Mouse (Mus musculus): Measurements from ENCODE around the gene Stk36. TPM values are rescaled to one million over a fixed set of nuclear protein-coding genes. Genes with fewer than 3 reads are reported as not detected.

Gene Stk36
- 21.0 and 25.1 TPM in 2 replicates for polyA plus RNA-seq (2015; fragmentation: Nextera tagmentation; extraction: Ambion mirVana)

GRCm38 (mm10) chr1:74601267-74601962, at the start of gene Stk36, which contains the start of gene Rnf25:
Gene Stk36, plus strand, starts transcription at chr1:74601445.
Gene Rnf25, minus strand, starts transcription at chr1:74601397.
- Histone ChIP-seq H3K4me3 (peak within 1 kb of the TSS; percentile 85), H3K27me3 (replicated peaks) (no peaks in the 10 kb centered on the region), H3K27ac (peak within 1 kb of the TSS; percentile 70), H3K4me2 (peak within 1 kb of the TSS; percentile 92), H3K9me3 (no peaks in the 10 kb centered on the region), H3K4me1 (peaks cover 20% of the 10 kb centered on the region), H3K36me3 (replicated peaks) (peaks cover 30% of the 10 kb centered on the region), H3K9ac (peak within 1 kb of the TSS; percentile 80)
- peak; percentile 89 for ATAC-seq (replicated peaks)
- 8% methylated on average over 25 of the region's 25 CpGs for WGBS

DNA sequence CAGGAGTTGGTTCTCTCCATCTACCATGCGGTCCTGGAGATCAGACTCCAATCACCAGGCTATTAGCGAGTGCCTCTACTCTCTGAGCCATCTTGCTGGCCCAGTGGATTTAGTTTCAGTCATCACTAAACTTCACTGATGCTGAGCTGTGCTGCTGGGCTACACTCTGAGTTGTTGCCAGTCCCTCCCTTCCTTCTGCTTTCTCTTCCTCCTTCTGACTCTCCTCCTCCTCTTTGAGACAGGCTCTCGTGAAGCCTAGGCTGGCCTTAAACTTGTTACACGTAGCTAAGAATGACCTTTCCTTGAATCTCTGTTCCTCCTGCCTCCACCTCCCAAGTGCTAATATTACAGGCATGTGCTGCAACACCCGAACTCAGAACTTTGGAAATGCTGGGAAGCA, 42.2 kb upstream of the Stk36 start:
- Histone ChIP-seq H3K27ac (no peak overlapping the region), H3K27me3 (replicated peaks) (no peaks in the 10 kb centered on the region), H3K9me3 (no peaks in the 10 kb centered on the region), H3K4me1 (no peaks in the 10 kb centered on the region), H3K4me2 (no peak overlapping the region), H3K4me3 (no peak overlapping the region), H3K36me3 (replicated peaks) (no peaks in the 10 kb centered on the region), H3K9ac (no peak overlapping the region)
- ATAC-seq (replicated peaks), result no peak
- WGBS, result 89% methylated on average over 5 of the region's 5 CpGs

DNA sequence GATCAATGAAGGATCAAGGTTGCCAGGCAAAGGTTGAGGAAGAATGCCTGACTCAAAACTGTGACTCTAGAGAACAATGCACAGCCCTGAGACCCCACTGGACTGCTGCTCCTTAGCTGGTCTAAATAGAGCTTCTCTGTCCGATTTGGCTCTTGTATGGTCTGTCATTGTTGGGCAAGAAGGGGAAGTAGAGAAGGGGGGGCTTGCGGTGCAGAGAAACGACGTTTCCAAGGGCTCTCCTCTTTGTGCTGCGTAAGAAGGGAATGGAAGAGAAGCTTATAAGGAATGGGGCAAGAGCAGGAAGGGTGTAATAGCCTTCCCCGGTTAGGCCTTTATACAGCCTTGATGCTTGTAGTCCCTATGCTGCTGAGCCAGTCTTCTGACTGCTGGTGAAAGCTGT, 35.4 kb upstream of the Stk36 start:
- H3K36me3 ChIP-seq (replicated peaks), result peaks cover 46% of the 10 kb centered on the region
- no peaks in the 10 kb centered on the region for H3K27me3 ChIP-seq (replicated peaks)
- whole genome bisulfite sequencing, result 57% methylated on average over 6 of the region's 6 CpGs
- no peak overlapping the region for H3K9ac ChIP-seq
- no peak for ATAC-seq (replicated peaks)
- H3K27ac ChIP-seq, result no peak overlapping the region
- H3K9me3 ChIP-seq, result no peaks in the 10 kb centered on the region
- no peak overlapping the region for H3K4me3 ChIP-seq
- no peaks in the 10 kb centered on the region for H3K4me1 ChIP-seq
- no peak overlapping the region for H3K4me2 ChIP-seq

DNA sequence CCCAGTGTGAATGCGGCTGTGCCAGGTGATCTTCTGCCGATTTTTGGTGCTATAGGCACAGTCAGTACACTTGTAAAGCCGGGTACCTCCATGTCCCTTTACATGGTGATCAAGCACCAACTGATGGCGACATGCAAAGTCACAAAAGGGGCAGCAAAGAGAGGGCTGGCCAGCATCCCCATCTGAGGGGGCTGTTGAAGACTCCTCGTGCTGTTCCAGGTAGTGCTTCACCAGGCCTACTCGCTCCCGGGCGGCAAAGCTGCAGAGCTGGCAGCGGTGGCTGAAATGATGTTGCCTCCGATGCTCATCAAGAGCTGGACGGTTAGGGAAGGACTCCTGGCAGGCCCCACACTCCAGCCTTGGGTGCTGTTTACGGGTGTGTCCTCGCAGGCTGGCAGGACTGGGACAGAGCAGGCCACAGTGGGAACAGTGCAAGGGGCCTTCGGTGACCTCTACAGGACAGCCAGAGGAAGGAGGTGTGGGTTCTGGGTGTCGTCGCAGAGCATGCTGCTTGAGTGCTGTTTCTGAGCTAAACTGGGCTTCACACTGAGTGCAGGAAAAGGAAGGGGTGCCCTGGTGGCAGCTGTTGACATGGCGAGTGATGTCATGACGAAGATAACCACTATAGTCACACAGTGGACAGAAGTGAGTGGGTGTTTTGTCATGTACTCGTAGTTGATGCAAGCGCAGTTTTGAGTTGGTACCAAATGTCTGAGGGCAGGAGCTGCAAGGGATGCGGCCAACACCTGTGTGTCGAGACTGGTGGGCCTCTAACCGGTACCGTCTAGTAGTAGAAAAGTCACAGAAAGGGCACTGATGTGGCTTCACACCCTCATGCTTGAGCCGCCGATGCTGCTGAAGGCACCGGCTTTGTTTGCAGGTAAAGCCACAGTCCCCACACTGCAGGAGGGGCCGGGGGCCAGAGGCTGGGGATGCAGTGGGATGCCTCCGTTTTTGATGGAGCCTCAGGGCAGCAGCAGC, 31.2 kb upstream of the Stk36 start:
- no peak overlapping the region for H3K4me3 ChIP-seq
- no peak overlapping the region for H3K9ac ChIP-seq
- H3K4me1 ChIP-seq, result no peaks in the 10 kb centered on the region
- no peaks in the 10 kb centered on the region for H3K9me3 ChIP-seq
- H3K27me3 ChIP-seq (replicated peaks), result no peaks in the 10 kb centered on the region
- H3K27ac ChIP-seq, result no peak overlapping the region
- WGBS, result 93% methylated on average over 29 of the region's 29 CpGs
- H3K4me2 ChIP-seq, result no peak overlapping the region
- ATAC-seq (replicated peaks), result no peak
- peaks cover 76% of the 10 kb centered on the region for H3K36me3 ChIP-seq (replicated peaks)

DNA sequence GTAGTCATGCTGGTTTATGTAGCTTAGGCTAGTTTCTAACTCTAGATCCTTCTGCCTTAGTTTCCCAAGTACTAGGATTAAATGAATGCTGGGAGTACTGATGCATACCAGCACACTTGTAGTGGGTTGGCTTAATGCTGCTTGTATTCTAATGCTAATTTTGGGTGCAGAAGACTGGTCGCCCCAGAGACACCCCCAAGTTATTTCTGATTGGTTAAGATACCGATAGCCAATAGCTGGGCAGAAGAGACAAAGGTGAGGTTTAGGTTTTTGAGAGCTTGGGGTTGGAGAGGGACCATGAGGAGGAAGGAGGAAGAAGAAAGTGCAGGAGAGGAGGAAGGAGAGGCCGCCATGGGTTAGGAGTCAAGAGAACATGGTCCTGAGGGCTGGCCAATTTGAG, 18.6 kb upstream of the Stk36 start:
- peaks cover 18% of the 10 kb centered on the region for H3K4me1 ChIP-seq
- ATAC-seq (replicated peaks), result no peak
- peaks cover 25% of the 10 kb centered on the region for H3K36me3 ChIP-seq (replicated peaks)
- WGBS, result 75% methylated on average over 3 of the region's 3 CpGs
- H3K9me3 ChIP-seq, result no peaks in the 10 kb centered on the region
- H3K27me3 ChIP-seq (replicated peaks), result no peaks in the 10 kb centered on the region
- no peak overlapping the region for H3K9ac ChIP-seq
- no peak overlapping the region for H3K4me2 ChIP-seq
- no peak overlapping the region for H3K27ac ChIP-seq
- no peak overlapping the region for H3K4me3 ChIP-seq

GRCm38 (mm10) chr1:74584616-74585398, 16.4 kb upstream of the Stk36 start:
- ATAC-seq (replicated peaks), result no peak

GRCm38 (mm10) chr1:74587233-74587772, 13.9 kb upstream of the Stk36 start:
- Histone ChIP-seq H3K9ac (peak overlapping the region; percentile 70), H3K9me3 (no peaks in the 10 kb centered on the region), H3K27me3 (replicated peaks) (no peaks in the 10 kb centered on the region), H3K27ac (peak overlapping the region; percentile 85), H3K4me3 (peak overlapping the region; percentile 81), H3K36me3 (replicated peaks) (peaks cover 14% of the 10 kb centered on the region; the same call in 1 of the 2 replicates), H3K4me1 (peaks cover 30% of the 10 kb centered on the region), H3K4me2 (peak overlapping the region; percentile 83)
- no peak for ATAC-seq (replicated peaks)
- WGBS, result under 1% methylated on average over 24 of the region's 24 CpGs

More at GRCm38 (mm10) chr1:74584616-74585398, 16.4 kb upstream of the Stk36 start:
- no peak overlapping the region for H3K9ac ChIP-seq
- peaks cover 6% of the 10 kb centered on the region; the same call in 1 of the 2 replicates for H3K36me3 ChIP-seq (replicated peaks)
- peaks cover 30% of the 10 kb centered on the region for H3K4me1 ChIP-seq
- no peaks in the 10 kb centered on the region for H3K27me3 ChIP-seq (replicated peaks)
- H3K9me3 ChIP-seq, result no peaks in the 10 kb centered on the region
- no peak overlapping the region for H3K4me3 ChIP-seq
- no peak overlapping the region for H3K4me2 ChIP-seq
- H3K27ac ChIP-seq, result no peak overlapping the region
- WGBS, result 96% methylated on average over 3 of the region's 3 CpGs

DNA sequence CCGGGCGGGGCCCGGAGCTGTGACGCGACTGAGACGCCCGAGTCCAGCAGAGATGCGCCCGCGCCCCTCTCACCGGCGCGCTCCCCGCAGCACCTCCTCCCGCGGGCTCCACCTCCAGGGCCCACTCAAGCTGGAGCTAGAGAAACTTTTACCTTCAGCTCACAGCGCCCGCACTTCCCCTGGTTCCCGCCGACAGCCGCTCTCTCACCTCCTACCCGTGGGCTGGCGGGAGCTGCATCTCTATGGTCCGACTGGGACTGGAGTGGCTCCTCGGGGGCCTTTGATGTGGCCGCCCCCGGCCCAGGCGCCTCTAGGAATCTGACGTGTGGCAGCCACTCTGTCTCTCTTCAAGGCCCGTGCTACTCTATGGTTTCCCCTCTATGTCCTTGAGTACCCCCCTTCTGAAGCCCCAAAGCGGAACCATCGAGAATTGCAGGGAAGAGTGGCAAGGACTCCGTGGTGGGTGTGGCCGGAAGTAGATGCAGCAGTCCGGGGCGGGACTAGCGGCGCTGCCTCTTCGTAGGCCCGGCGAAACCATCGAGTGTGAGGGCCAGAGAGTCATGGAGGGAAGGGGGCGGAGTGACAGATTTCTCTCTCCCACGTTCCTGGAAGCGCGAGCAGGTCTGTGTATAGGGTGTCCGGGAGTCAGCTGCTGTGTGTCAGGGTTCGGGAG, 13.3 kb upstream of the Stk36 start, which contains the start of the genes Zfp142 and Bcs1l:
Gene Zfp142, minus strand, starts transcription at position 474 of the 673 bp plus-strand sequence.
Gene Bcs1l, plus strand, starts transcription at position 517 of the 673 bp plus-strand sequence.
- WGBS, result under 1% methylated on average over 48 of the region's 48 CpGs
- ATAC-seq (replicated peaks), result peak; percentile 99
- Histone ChIP-seq H3K27me3 (replicated peaks) (no peaks in the 10 kb centered on the region), H3K27ac (peak within 1 kb of the TSS; percentile 85), H3K9ac (peak within 1 kb of the TSS; percentile 83), H3K4me2 (peak within 1 kb of the TSS; percentile 83), H3K4me3 (peak within 1 kb of the TSS; percentile 81), H3K9me3 (no peaks in the 10 kb centered on the region), H3K36me3 (replicated peaks) (0 out of 2 replicates have a peak, but pooled peaks cover 16% of the 10 kb centered on the region), H3K4me1 (peaks cover 30% of the 10 kb centered on the region)

DNA sequence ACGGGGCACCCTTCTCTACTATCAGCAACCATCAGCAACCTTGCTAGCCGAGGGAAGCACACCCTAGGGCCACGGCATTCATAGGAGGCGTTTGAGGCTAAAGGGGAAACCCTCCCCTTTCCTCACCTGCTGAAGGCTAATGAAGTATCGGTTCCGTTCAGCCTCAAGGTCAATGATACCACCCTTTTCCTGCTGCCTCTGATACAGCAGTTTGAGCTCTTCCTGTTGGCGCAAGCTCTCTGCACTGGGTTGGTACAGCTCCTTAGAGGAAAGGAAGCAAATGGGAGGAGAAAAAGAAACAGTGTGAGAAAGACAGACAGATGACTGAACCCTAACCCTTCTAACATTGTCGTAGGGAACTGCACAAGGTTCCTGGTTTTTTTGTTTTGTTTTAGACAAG, 6.8 kb upstream of the Stk36 start:
- Histone ChIP-seq H3K9ac (no peak overlapping the region), H3K27me3 (replicated peaks) (no peaks in the 10 kb centered on the region), H3K27ac (no peak overlapping the region), H3K36me3 (replicated peaks) (peaks cover 62% of the 10 kb centered on the region), H3K4me1 (peaks cover 3% of the 10 kb centered on the region), H3K4me2 (no peak overlapping the region), H3K9me3 (no peaks in the 10 kb centered on the region), H3K4me3 (no peak overlapping the region)
- ATAC-seq (replicated peaks), result no peak
- WGBS, result 90% methylated on average over 8 of the region's 8 CpGs

DNA sequence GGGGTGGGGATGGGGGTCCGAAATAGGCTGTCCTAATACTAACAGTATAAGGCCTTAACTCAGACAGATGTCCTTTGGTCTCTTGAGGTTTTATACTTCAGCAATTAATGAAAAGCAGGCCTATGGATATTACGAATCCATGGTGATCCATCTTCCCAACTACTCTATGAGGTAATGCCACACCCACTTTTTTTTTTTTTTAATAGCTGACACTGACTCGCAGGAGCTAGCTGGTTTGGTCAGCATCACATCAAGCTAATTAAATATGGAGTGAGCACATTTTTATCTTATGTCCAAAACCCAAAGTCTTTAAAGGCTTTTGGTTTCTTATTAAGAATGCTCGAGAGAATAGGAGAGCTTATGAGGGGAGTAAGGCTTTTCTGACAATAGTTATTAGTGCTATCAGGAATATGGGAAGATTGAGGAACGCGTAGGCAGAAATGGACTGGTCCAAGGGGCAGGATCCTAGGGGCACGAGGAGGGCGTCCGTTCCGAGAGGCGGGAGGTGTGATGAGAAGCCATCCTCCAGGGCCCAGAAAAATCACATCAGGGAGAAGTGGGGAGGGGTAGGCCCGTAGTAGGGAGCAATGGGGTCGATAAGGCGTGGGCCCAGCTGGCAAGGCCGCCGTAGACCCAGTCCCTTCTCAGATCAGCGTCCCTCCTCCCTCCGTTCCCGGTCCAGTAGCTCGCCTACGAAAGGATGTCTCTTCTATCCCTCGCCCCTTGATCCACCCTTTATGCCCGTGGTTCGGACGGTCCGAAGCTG, 561 bp upstream of the Stk36 start:
- H3K36me3 ChIP-seq (replicated peaks), result peaks cover 31% of the 10 kb centered on the region
- 9% methylated on average over 26 of the region's 26 CpGs for WGBS

More for the DNA sequence above, 561 bp upstream of the Stk36 start:
- Histone ChIP-seq H3K9ac (peak overlapping the region; percentile 80), H3K4me1 (peaks cover 20% of the 10 kb centered on the region), H3K27ac (peak overlapping the region; percentile 70), H3K4me3 (peak overlapping the region; percentile 85), H3K4me2 (peak overlapping the region; percentile 92), H3K9me3 (no peaks in the 10 kb centered on the region), H3K27me3 (replicated peaks) (no peaks in the 10 kb centered on the region)
- ATAC-seq (replicated peaks), result peak; percentile 77

All from midbrain, embryonic 15.5 days (tissue).